Mouse (Mus musculus) heart, postnatal 0 days (tissue): ENCODE data around the gene Ccdc121. TPM values are rescaled to one million over a fixed set of nuclear protein-coding genes. Genes with fewer than 3 reads are reported as not detected.

Experiments used
- ATAC-seq: fragments of 200-750 bp; cut with Nextera tagmentation; 2 replicates; pipeline ENCODE4 v1.8.0; 2017; ENCODE audit warnings: low read depth, moderate number of reproducible peaks, moderate library complexity; ENCODE audit not compliant: insufficient read depth
- DNase-seq: peaks from one replicate; pipeline ENCODE4 v3.0.0-alpha.2; 2016; ENCODE audit warnings: low spot score
- H3K27ac ChIP-seq: fragments of 300-500 bp; sonication (generic); 2 replicates; pipeline ENCODE4 v1.5.1; 2014; ENCODE audit warnings: low read depth, mild to moderate bottlenecking
- H3K27me3 ChIP-seq: fragments of 300-500 bp; sonication (generic); 2 replicates; pipeline ENCODE4 v1.6.1; 2014; ENCODE audit warnings: low read length, mixed read lengths; ENCODE audit not compliant: control insufficient read depth, insufficient read depth
- H3K36me3 ChIP-seq: fragments of 300-500 bp; sonication (generic); replicated peaks from 2 replicates; pipeline ENCODE4 v1.6.1; 2014; ENCODE audit warnings: low read length, mixed read lengths; ENCODE audit not compliant: control insufficient read depth, insufficient read depth
- H3K4me1 ChIP-seq: fragments of 300-500 bp; sonication (generic); 2 replicates; pipeline ENCODE4 v1.6.1; 2014; ENCODE audit warnings: antibody characterized with exemption; ENCODE audit not compliant: control insufficient read depth, insufficient read depth
- H3K4me2 ChIP-seq: fragments of 300-500 bp; sonication (generic); 2 replicates; pipeline ENCODE4 v1.6.1; 2014; ENCODE audit warnings: low read depth, mild to moderate bottlenecking, low read length, moderate library complexity
- H3K4me3 ChIP-seq: fragments of 300-500 bp; sonication (generic); 2 replicates; pipeline ENCODE4 v1.5.1; 2014; ENCODE audit warnings: low read depth, low read length
- H3K9ac ChIP-seq: fragments of 300-500 bp; sonication (generic); replicated peaks from 2 replicates; pipeline ENCODE4 v1.6.1; 2014; ENCODE audit warnings: low read depth, low read length, mixed read lengths
- H3K9me3 ChIP-seq: fragments of 300-500 bp; sonication (generic); replicated peaks from 2 replicates; pipeline ENCODE4 v1.6.1; 2016; ENCODE audit warnings: low read length; ENCODE audit not compliant: control insufficient read depth
- CTCF ChIP-seq: IDR thresholded peaks from 2 replicates; pipeline ENCODE4 v1.5.1; 2016; ENCODE audit warnings: antibody characterized with exemption, control low read depth, low read depth
- EP300 ChIP-seq: IDR thresholded peaks from 2 replicates; pipeline ENCODE4 v1.6.1; 2016; ENCODE audit warnings: antibody characterized with exemption, low read depth
- WGBS: fragments of 180-500 bp; shearing (Covaris S2); extraction: QIAGEN DNeasy Blood & Tissue Kit; methylation state at CpG from one replicate; pipeline ENCODE4 v1.1.7; 2014; 5-methylcytosine and 5-hydroxymethylcytosine counted together
- polyA plus RNA-seq: library from polyadenylated mRNA; unstranded; fragments of >200 nt; fragmentation: Nextera tagmentation; extraction: Ambion mirVana; gene quantifications from 2 replicates; pipeline ENCODE4 v1.2.1, GENCODE M21; 2015
- total RNA-seq: library from RNA; depleted of rRNA; stranded (reverse); fragments of >200 nt; gene quantifications from 2 replicates; pipeline ENCODE4 v1.2.3, GENCODE M21; 2014; ENCODE audit warnings: low replicate concordance

The Ccdc121 gene
- total and polyA plus RNA-seq, 2 experiments from 2014 or later = 0.16 TPM; not detected in 1

- no peak overlapping the region for H3K4me2 ChIP-seq
- no peak for TF ChIP-seq EP300
- no peak for TF ChIP-seq CTCF
- no peaks in the 10 kb centered on the region for H3K9me3 ChIP-seq
- no peak for DNase-seq
- no peak for ATAC-seq
- H3K9ac ChIP-seq = no peak overlapping the region
- no peaks in the 10 kb centered on the region for H3K27me3 ChIP-seq
- no peak overlapping the region for H3K27ac ChIP-seq
- H3K4me3 ChIP-seq = no peak overlapping the region
- 80% methylated on average over 9 of the region's 9 CpGs for WGBS
- H3K4me1 ChIP-seq = peaks cover 17% of the 10 kb centered on the region
- no peaks in the 10 kb centered on the region for H3K36me3 ChIP-seq
Measured at GRCm38 (mm10) chr1:181537627-181538525, 26.6 kb upstream of the Ccdc121 start.

GRCm38 (mm10) chr1:181535165-181535873, 24.1 kb upstream of the Ccdc121 start:
- H3K4me3 ChIP-seq = no peak overlapping the region
- TF ChIP-seq CTCF (no peak), EP300 (no peak)
- peaks cover 17% of the 10 kb centered on the region for H3K4me1 ChIP-seq
- 35% methylated on average over 10 of the region's 10 CpGs for WGBS
- no peak overlapping the region for H3K27ac ChIP-seq
- no peaks in the 10 kb centered on the region for H3K9me3 ChIP-seq
- peak; percentile 62 for ATAC-seq
- H3K36me3 ChIP-seq = no peaks in the 10 kb centered on the region
- H3K27me3 ChIP-seq = no peaks in the 10 kb centered on the region
- peak; percentile 34 for DNase-seq
- H3K9ac ChIP-seq = no peak overlapping the region
- no peak overlapping the region for H3K4me2 ChIP-seq

GRCm38 (mm10) chr1:181529368-181529767, 18.1 kb upstream of the Ccdc121 start:
- Histone ChIP-seq H3K36me3 (no peaks in the 10 kb centered on the region), H3K9ac (no peak overlapping the region), H3K27me3 (no peaks in the 10 kb centered on the region), H3K9me3 (no peaks in the 10 kb centered on the region), H3K4me1 (0 out of 2 replicates have a peak, but pooled peaks cover 4% of the 10 kb centered on the region), H3K4me3 (no peak overlapping the region), H3K27ac (no peak overlapping the region), H3K4me2 (no peak overlapping the region)
- TF ChIP-seq EP300 (no peak), CTCF (no peak)
- 31% methylated on average over 4 of the region's 4 CpGs for WGBS
- ATAC-seq = peak; percentile 33; the same call in 1 of the 2 replicates
- peak; percentile 47 for DNase-seq

GRCm38 (mm10) chr1:181525996-181526395, 14.7 kb upstream of the Ccdc121 start:
- H3K4me3 ChIP-seq = no peak overlapping the region
- no peaks in the 10 kb centered on the region for H3K9me3 ChIP-seq
- no peaks in the 10 kb centered on the region for H3K36me3 ChIP-seq
- H3K27ac ChIP-seq = no peak overlapping the region
- 65% methylated on average over 5 of the region's 5 CpGs for WGBS
- no peak for TF ChIP-seq CTCF
- no peak for TF ChIP-seq EP300
- ATAC-seq = no peak
- no peak overlapping the region for H3K4me2 ChIP-seq
- no peak overlapping the region for H3K9ac ChIP-seq
- no peaks in the 10 kb centered on the region for H3K27me3 ChIP-seq
- 0 out of 2 replicates have a peak, but pooled peaks cover 4% of the 10 kb centered on the region for H3K4me1 ChIP-seq
- no peak for DNase-seq

GRCm38 (mm10) chr1:181523831-181524230, 12.6 kb upstream of the Ccdc121 start:
- Histone ChIP-seq H3K4me2 (no peak overlapping the region), H3K9me3 (no peaks in the 10 kb centered on the region), H3K4me1 (no peaks in the 10 kb centered on the region), H3K27me3 (no peaks in the 10 kb centered on the region), H3K9ac (no peak overlapping the region), H3K4me3 (no peak overlapping the region), H3K36me3 (no peaks in the 10 kb centered on the region), H3K27ac (no peak overlapping the region)
- DNase-seq (no peak), ATAC-seq (no peak)
- 60% methylated on average over 5 of the region's 5 CpGs for WGBS
- no peak for TF ChIP-seq EP300
- TF ChIP-seq CTCF = no peak
